Mouse (Mus musculus) cerebellum, postnatal 36 days (tissue): ENCODE data around the gene Cmtm6.

Source experiments
- DNase-seq, 2 experiments: peaks; one replicate each; pipeline ENCODE4 v3.0.0; 2021 to 2022; ENCODE audit warnings: mixed read lengths in 2 of 2

Cmtm6 gene

DNA sequence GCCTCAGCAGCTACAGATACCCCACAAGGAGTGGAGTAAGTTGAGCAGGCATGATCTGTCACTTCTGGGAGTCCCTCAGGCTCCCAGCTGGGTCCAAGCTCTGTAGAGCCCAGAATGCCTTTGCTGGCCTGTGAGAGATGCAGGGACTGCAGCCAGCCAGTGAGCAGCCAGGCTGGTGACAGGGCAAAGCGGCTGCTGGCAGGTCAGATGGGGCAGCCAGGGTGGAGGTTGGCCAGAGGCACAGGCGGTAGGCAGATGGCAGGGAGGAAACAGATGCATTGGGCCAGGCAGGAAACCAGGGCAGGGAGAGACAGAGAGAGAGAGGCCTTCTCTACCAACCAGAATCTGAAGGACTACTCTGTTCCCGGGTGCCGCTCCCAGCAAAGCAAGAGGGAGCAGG, 44.4 kb downstream of the Cmtm6 start:
- peak; percentile 60 to 76 for DNase-seq

DNA sequence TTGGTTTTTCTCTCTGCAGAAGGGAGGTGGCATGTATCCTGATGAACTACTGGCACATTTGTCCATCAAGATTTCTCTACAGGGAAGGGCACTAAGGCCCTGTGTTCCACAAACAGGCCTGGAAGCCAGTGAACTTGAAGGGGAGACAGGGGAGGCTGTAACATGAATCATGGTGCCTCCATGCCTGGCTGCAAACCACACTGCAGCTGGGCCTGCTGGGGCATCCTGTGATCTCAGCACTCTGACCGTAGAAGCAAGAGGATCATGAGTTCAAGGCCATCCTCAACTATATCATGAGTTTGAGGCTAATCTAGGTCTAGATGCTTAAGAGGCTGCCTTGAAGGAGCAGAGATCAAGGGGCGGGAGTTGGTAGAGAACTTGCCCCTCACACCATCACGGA, 45.4 kb downstream of the Cmtm6 start:
- no peak for DNase-seq

DNA sequence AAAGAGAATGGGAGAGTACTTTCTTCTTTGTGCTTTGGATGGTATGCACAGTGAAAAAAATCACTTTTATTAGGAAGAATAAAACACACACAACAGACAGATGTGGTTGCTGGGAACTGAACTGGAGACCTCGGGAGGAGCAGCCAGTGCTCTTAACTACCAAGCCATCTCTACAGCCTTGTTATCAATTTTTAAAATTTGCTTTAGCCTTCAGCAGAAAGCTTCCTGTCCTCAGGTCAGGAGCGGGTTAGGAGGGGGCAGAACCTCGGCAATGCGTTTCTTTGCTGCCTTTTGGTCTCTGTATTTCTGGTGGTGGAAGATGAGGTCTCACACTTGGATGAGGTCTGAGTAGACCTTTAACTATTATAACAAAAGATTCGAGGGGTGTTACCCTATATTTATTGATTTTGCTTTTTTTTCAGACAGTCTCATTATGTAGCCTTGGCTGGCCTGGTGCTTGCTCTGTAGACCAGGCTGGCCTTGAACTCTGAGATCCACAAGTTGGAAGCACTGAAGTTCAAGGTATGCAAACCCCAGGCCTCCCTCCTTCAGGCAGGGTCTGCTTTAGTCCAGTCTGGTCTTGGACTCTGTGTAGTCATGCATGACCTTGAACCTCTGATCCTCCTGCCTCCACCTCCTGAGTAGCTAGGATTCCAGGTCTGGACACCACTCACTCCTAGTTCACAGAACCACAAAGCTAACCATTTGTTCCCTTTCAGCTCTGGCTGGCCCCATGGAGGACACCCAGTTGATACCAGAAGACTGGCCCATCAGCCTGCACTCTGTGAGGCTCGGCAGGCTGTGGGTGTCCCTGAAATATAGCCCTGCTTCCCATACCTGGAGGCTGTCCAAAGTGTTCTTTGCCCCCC, 46.5 kb downstream of the Cmtm6 start:
- DNase-seq = no peak

DNA sequence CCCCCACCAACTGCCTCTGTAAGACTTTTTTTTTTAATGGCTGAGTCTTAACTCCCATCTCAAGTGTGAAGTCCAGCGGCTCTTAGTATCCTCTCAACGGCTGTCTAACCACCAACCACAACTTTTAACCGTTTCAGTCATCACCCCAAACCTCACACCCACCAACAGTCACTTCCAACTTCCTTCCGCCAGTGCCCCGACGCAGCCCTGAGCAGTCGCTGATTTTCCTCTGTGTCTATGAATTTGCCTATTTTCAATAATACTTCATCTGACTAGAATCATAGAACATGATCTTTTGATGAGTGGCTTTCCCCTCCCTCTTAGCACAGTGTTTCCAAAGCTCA, 47.1 kb downstream of the Cmtm6 start:
- no peak for DNase-seq

DNA sequence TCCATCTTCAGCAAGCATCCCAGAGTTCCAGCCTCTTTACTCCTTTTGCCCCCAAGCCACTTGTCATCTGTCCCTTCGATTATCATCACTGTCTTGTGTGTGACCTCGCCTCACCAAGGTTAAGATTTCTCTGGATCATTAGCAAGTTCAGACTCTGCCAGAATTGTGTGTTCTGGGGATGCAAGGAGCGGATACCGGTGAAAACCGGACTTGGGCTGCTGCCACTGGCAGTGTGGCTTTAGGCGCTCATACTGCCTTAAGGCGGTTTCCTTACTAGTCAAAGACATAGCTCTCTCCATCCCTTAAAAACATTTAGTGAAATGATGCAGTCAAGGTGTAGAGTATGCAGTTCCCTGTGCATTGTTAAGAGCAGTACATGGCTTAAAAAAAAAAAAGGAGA, 48.0 kb downstream of the Cmtm6 start:
- no peak for DNase-seq

DNA sequence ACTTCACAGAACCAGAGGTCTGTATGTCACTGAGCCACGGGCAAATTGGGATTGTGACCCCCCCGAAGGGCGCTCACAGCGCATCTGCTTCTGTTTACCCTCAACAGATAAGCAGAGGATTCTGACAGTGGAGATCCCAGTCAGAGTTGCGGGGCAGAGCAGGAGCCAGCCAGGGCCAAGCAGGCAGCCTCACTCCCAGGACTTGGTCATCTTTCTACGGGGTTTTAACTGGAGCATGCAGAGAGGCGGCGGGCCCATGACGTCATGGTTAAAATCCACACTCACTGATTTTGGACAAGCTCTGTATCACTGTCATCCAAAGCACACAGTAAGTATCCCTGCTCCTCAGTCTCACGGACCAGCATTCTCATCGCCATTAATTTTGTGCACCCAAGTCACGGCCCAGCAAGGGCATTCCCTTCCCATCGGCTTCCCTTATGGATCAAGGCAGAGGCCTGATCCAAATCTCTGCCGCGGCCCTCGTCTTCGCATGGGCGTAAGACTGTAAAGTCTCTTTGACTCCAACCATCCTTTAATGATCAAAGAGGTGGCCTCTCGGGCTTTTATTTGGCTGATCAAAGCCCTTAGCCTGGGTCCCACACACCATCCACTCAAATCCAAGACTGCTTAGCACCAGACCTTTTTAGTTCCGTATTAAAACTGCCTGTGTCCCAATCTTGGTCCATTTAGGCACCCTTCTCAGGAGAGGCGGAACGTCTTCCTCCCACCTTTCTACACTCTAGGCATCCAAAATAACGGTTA, 49.2 kb downstream of the Cmtm6 start:
- DNase-seq = no peak

DNA sequence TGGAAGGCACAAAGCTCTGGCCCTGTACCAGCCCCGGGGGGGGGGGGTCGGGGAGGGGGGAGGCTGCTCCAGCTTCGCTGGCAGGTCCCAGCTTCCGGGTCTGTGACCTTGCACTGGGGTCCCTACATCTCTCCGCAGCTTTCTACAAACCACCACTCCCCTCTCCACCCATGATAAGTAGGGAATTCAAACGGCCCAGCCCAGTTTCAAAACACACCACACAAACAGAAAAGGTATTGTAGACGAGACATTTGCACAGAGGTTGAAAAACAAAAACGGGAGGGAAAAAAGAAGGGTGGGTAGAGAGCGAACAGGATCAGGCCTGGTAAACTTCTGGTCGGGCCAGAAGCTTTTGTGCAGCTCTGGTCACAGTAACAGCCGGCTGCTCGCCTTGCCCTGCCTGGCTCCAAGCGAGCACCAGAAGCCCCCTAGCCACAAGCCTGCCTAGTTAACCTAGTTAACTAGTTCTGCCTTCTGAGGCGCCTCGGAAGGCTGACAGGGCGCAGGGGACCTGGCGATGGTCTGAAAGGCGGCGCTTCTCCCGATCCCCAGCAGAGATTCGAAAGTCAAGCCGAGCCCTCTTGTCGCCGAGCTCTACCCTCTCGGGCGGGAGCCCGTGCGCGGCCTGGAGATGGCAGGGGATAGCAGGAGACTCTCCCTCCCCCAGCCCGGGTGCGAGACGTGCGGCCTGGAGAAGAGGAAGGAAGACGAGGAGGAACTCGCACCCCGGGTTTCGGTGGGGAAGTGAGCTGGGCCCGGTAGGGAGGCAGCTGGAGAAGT, 50.0 kb downstream of the Cmtm6 start:
- DNase-seq = peak in 1 of 2 experiments; percentile 12

DNA sequence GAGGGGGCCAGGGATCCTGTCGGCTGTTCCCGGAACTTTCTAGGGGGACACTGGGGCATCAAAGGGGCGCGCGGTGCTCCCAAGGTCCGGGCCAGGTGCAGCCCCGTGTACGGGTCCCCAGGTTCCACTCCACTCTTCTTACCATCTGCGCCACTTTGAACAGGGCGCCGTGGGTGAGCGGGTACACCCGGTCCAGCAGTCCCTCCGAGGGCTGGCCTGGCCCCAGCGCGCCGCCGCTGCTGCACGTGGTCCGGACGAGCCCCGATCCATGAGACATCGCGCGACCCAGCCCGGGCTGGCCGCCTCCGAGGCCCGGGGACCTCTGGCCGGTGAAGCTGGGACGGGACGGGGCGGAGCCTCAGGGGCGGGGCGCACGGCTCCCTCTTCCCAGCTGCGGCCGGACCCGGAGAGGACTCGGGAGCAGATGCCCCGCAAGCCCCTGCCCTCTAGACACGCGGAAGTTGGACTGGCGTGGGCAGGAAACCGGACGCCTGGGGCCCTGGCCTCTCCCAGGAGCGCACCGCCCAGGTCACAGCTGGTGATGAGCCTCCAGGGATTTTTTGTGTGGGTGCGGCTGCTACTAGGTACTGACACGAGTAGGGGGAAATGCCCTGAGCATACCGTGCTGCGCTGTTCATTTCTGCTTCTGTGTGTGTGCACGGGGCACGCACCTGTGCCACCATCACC, 50.8 kb downstream of the Cmtm6 start, which contains the start of gene Cmtm7:
Cmtm7 (minus strand) TSS at position 331 of the 687 bp plus-strand sequence.
- peak in 1 of 2 experiments; percentile 26 for DNase-seq

DNA sequence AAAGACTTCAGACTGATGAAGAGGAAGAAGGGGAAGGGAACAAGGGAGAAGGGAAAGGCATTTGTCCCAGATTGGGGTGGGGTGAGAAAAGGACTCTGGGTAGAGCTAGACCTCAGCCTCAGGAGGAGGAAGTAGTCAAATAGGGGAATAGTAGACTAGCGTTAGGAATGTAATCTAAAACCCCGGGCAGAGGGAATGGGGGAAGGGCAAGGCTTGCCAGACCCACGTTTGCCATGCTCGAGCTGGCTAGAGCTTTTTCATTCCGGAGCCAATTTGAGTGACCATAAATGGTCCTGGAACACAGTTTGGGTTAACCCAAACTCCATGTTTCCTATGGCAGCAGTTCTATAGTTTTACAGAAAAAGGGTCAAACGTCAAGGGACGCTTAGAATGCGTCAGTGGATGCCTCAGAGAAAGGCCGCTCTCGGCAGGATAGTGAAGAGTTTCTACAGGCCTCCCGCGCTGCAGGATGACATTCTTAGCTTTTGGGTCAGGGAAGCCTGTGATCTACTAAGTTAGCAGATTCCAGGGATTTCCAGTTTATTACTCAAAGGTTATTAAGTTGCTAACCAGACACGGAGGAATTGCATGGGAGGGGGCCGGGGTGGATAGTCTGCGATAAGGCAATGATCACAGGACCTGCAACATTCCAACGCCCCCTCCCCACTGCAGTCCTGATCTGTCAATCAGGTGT, 54.7 kb downstream of the Cmtm6 start:
- no peak for DNase-seq

DNA sequence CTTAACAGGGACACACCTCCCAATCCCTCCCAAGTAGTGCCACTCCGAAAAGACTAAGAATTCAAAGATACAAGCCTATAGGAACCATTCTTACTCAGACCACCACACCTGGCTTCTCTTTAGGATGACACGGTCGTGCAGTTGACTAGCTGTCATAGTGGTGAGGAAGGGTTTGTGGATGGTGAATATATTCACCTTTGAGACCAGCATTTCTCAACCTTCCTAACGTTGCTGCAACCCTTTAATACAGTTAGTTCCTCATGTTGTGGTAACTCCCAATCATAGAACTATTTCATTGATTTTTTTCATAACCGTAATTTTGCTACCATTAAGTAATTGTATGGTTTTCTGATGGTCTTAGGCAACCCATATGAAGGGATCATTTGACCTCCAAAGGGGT, 56.2 kb downstream of the Cmtm6 start:
- DNase-seq = no peak

DNA sequence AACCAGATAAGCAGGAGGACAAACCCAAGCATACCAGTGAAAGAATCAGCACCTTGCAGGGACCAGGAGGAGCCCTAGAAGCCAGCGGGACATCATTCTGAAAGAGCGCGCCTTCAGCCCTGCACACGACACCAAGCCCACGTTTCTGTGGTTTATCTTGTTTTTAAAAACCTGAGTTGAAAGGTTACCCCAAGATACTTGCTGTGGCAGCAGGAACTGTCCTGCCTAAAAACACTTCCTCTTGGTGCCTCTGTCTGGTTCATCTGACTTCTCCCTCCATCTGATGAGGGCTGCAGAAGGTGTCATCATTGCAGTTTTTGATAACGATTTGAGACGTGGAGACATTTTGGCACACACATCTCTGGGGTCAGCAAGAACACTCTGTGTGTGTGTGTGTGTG, 56.8 kb downstream of the Cmtm6 start:
- DNase-seq = no peak

DNA sequence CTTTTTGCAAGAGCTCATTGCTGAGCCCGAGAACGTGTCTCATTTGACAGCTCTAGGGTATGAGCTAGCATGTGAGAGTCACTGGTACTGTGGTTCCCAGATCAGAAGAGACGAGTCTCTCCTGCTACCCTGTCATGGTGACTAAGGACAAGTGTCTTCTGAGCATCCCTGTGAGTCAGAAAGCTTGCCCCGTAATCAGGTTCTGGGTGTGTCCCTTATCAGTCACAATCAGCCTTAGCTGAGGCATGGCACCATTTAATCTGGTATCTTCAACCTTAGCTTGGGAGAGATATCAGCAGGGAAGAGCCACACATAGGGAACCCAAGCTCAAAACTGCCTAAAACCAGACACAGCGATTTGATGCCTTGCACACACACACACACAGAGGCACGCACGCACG, 57.8 kb downstream of the Cmtm6 start:
- no peak for DNase-seq

DNA sequence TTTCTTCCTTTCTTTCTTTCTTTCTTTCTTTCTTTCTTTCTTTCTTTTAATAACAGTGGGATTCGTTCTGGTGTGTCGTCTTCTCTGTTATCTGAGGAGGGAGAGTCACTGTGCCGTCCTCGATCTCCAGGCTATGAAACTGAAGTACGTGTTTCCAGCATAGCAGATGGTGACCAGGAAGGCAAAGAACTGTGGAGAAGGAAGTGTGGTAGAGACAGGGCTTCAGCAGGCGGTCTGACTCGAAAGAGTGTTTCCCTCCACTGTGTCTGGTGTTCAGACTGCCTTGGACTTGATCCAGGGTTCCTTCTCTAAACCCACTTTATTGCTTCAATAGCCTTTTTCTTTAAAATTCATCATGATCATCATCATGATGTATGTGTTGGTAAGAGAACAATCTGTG, 58.6 kb downstream of the Cmtm6 start:
- no peak for DNase-seq

DNA sequence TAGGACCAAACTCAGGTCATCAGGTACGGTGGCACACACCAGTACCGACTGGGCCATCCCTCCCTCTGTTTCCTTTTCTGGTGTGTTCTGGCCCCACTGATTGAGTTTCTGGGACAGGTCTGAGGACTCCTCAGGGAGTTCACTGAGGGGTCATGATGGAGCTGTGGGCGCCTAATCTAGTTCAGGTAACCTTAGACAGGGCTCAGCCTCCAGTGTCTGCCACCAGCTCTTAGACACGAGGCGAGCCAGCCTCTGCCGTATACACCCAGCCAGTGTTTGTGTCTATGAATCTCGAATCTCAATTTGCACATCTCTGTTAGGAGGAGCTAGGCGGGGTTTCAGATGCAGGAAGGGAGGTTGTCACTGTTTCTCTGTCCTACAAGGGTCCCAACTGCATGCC, 59.1 kb downstream of the Cmtm6 start:
- DNase-seq = no peak

DNA sequence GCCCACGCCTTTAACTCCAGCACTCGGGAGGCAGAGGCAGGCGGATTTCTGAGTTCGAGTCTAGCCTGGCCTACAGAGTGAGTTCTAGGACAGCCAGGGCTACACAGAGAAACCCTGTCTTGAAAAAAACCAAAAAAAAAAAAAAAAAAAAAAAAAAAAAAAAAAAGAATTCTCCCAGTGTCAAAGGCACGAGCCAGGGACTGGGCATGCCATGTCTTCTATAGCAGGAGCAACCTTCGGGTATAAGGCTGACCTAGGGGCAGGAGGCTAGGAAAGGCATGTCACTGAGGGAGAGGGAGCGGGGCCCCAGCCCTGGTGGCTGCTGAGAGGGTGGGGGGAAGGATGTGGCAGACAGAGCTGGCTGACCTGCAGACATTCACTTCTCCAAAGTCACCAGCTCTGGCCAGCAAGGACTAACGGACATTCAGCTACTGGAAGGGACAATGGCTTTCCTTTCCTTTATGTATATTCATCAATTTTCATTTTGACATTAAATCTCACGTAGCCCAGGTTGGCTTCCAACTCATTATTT, 62.9 kb downstream of the Cmtm6 start:
- no peak for DNase-seq

DNA sequence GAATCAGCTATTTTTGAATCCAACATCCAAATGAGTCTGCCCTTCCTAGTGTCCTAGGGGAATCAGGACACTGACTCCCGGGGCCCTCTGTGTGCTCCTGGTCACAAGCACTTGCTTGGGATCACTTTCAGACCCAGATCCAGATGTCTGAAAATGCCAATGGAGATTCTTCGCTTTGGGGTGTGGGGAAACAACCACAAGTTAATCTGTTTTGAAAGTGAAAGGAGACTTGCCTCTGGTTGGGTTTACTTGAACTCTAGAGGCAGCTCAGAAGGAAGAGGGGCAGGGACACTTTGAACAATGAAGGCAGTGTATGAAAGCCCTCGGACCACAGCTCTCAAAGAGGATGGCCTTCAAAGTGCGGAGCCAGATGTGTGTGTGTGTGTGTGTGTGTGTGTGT, 63.6 kb downstream of the Cmtm6 start:
- DNase-seq = no peak

DNA sequence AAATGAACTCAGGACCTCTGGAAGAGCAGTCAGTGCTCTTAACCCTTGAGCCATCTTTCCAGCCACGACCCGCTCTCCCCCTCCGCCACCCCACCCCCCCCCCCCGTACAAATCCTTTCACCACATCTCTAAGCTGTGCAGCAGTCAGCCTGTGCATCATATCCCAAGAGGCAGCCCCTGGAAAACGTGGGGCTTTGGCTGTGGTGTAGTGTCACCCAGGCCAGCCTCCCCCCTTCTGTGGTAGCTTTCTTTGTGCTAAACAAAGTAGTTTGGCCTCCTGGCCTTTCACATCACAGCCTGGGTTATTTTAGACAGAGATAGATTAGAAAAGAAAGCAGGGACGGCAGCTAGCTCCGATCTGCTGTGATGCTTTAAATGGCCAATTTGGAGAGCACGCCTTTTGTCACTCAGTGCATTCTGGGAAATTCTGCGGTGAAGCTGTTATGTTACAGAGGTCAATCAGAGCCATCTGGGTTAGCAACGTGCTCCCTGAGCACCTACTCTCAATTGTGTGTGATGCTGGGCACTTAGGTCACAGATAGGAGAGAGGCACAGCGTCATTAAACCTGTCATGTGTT, 65.6 kb downstream of the Cmtm6 start:
- DNase-seq = no peak

DNA sequence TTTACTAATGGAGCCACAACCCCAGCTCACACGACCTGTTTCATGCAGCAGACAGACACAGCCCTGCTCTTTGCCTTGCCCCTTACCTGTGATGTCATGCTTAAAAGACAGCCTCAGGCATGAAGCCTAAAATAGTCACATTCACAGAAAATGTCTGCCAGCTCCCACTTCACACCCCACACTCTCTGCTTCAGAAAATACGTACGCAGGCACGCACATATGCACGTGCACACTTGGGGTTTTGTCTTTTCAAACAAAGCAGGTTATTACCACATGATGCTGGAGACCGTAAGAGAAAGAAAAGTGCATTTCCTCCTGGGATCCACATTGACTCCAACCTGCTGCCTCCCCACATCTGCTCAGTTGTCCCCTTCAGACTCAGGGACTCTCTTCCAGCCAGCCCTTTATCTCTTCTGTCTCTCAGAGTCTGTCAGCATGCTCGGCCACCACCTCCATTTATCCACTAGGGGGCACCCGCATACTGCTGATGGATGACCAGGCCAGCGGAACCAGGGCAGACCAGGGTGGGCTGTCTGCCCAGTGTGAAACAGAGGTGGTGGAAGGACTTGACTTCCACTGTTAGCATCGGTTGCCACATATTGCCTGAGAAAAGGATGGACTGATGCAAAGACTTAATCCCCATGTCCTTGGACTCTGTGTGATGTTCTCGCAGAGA, 66.6 kb downstream of the Cmtm6 start:
- peak; percentile 78 to 83 for DNase-seq

DNA sequence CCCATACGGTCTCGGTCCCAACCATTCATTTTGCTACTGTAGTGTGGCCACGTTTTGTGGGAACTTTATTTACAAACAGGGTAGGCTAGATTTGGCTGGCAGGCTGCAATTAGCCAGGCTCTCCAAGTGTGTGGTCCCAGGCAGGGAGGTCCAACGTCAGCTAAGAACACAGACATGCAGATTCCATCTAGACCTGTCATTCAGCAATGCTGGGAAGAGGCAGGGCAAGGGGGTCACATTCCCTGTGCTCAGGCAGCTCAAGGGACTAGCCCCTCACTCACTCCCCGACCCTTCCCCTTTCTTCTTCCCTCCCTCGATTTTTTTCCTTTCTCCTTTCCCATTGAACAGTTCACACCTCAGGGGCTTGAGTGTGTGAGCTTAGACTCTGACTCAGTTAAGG, 67.9 kb downstream of the Cmtm6 start:
- DNase-seq = no peak
